Mouse (Mus musculus) midbrain, embryonic 10.5 days (tissue): ENCODE results near the gene Ccr7. TPM values are rescaled to one million over a fixed set of nuclear protein-coding genes. Genes with fewer than 3 reads are reported as not detected.
A peak's percentile ranks its signal among the peaks of the same experiment; 100 is the strongest.

Source experiments
- DNase-seq: peaks from one replicate; pipeline ENCODE4 v3.0.0-alpha.2; 2017; ENCODE audit warnings: low spot score
- H3K27ac ChIP-seq: fragments of 300-500 bp; sonication (generic); replicated peaks from 2 replicates; pipeline ENCODE4 v1.5.1; 2016; ENCODE audit warnings: mild to moderate bottlenecking
- H3K27me3 ChIP-seq: fragments of 300-500 bp; sonication (generic); 2 replicates; pipeline ENCODE4 v1.6.1; 2016; ENCODE audit warnings: low read depth, mild to moderate bottlenecking; ENCODE audit not compliant: poor library complexity, severe bottlenecking
- H3K36me3 ChIP-seq: fragments of 300-500 bp; sonication (generic); 2 replicates; pipeline ENCODE4 v1.6.1; 2016; ENCODE audit warnings: mild to moderate bottlenecking, moderate library complexity
- H3K4me1 ChIP-seq: fragments of 300-500 bp; sonication (generic); 2 replicates; pipeline ENCODE4 v1.6.1; 2016
- H3K4me3 ChIP-seq: fragments of 300-500 bp; sonication (generic); 2 replicates; pipeline ENCODE4 v1.5.1; 2016; ENCODE audit warnings: mild to moderate bottlenecking, moderate library complexity
- H3K9me3 ChIP-seq: fragments of 300-500 bp; sonication (generic); replicated peaks from 2 replicates; pipeline ENCODE4 v1.6.1; 2016; ENCODE audit warnings: mild to moderate bottlenecking
- WGBS: fragments of 180-500 bp; shearing (Covaris S2); methylation state at CpG from one replicate; pipeline ENCODE4 v1.1.7; 2016; 5-methylcytosine and 5-hydroxymethylcytosine counted together
- polyA plus RNA-seq: library from polyadenylated mRNA; unstranded; fragments of >200 nt; fragmentation: Nextera tagmentation; extraction: Ambion mirVana; gene quantifications from 2 replicates; pipeline ENCODE4 v1.2.1, GENCODE M21; 2016

Gene Ccr7
- polyA plus RNA-seq: 0.14 TPM in 1 of 2 replicates, not detected in the other

GRCm38 (mm10) chr11:99154987-99155641 lies at the start of gene Ccr7:
TSS of gene Ccr7 (minus strand) at chr11:99155077.
- Histone ChIP-seq H3K27ac (no peak within 1 kb of the TSS; the same call in 1 of the 2 replicates), H3K4me1 (peaks cover 1% of the 10 kb centered on the region; the same call in 1 of the 2 replicates), H3K27me3 (peaks cover 7% of the 10 kb centered on the region; the same call in 1 of the 2 replicates), H3K36me3 (no peaks in the 10 kb centered on the region), H3K4me3 (no peak within 1 kb of the TSS), H3K9me3 (no peaks in the 10 kb centered on the region)
- 75% methylated on average over 12 of the region's 12 CpGs for WGBS
- DNase-seq: no peak

- Histone ChIP-seq H3K4me3 (no peak overlapping the region), H3K27ac (no peak overlapping the region), H3K27me3 (0 out of 2 replicates have a peak, but pooled peaks cover 6% of the 10 kb centered on the region), H3K4me1 (no peaks in the 10 kb centered on the region), H3K9me3 (no peaks in the 10 kb centered on the region), H3K36me3 (no peaks in the 10 kb centered on the region)
- 24% methylated on average over 14 of the region's 14 CpGs for WGBS
- peak; percentile 45 for DNase-seq
Measured at GRCm38 (mm10) chr11:99189154-99189582, 34.3 kb upstream of the Ccr7 start.

GRCm38 (mm10) chr11:99187348-99187747 lies 32.5 kb upstream of the Ccr7 start:
- H3K4me3 ChIP-seq: no peak overlapping the region
- no peaks in the 10 kb centered on the region for H3K9me3 ChIP-seq
- peaks cover 2% of the 10 kb centered on the region; the same call in 1 of the 2 replicates for H3K4me1 ChIP-seq
- 95% methylated on average over 4 of the region's 4 CpGs for WGBS
- no peak overlapping the region for H3K27ac ChIP-seq
- 0 out of 2 replicates have a peak, but pooled peaks cover 6% of the 10 kb centered on the region for H3K27me3 ChIP-seq
- no peak for DNase-seq
- no peaks in the 10 kb centered on the region for H3K36me3 ChIP-seq

- no peak overlapping the region for H3K4me3 ChIP-seq
- H3K4me1 ChIP-seq: peaks cover 3% of the 10 kb centered on the region; the same call in 1 of the 2 replicates
- H3K27ac ChIP-seq: no peak overlapping the region
- no peaks in the 10 kb centered on the region for H3K9me3 ChIP-seq
- WGBS: 70% methylated on average over 2 of the region's 2 CpGs
- H3K27me3 ChIP-seq: 0 out of 2 replicates have a peak, but pooled peaks cover 6% of the 10 kb centered on the region
- no peaks in the 10 kb centered on the region for H3K36me3 ChIP-seq
- no peak for DNase-seq
Measured at GRCm38 (mm10) chr11:99186836-99187235, 32.0 kb upstream of the Ccr7 start.

- peaks cover 3% of the 10 kb centered on the region; the same call in 1 of the 2 replicates for H3K4me1 ChIP-seq
- no peak overlapping the region for H3K4me3 ChIP-seq
- no peaks in the 10 kb centered on the region for H3K36me3 ChIP-seq
- H3K27ac ChIP-seq: no peak overlapping the region
- WGBS: 85% methylated on average over 11 of the region's 11 CpGs
- H3K27me3 ChIP-seq: no peaks in the 10 kb centered on the region
- DNase-seq: no peak
- no peaks in the 10 kb centered on the region for H3K9me3 ChIP-seq
Measured at GRCm38 (mm10) chr11:99182575-99182974, 27.7 kb upstream of the Ccr7 start.

- no peak overlapping the region for H3K27ac ChIP-seq
- no peaks in the 10 kb centered on the region for H3K36me3 ChIP-seq
- H3K9me3 ChIP-seq: no peaks in the 10 kb centered on the region
- WGBS: 88% methylated on average over 5 of the region's 5 CpGs
- H3K4me3 ChIP-seq: no peak overlapping the region
- H3K27me3 ChIP-seq: no peaks in the 10 kb centered on the region
- H3K4me1 ChIP-seq: peaks cover 3% of the 10 kb centered on the region; the same call in 1 of the 2 replicates
- no peak for DNase-seq
Measured at GRCm38 (mm10) chr11:99180071-99180470, 25.2 kb upstream of the Ccr7 start.

GRCm38 (mm10) chr11:99177925-99178198 lies 23.0 kb upstream of the Ccr7 start:
- 59% methylated on average over 2 of the region's 3 CpGs for WGBS
- Histone ChIP-seq H3K36me3 (no peaks in the 10 kb centered on the region), H3K27me3 (no peaks in the 10 kb centered on the region)

GRCm38 (mm10) chr11:99177054-99177924 lies 22.4 kb upstream of the Ccr7 start:
- H3K9me3 ChIP-seq: no peaks in the 10 kb centered on the region
- WGBS: 68% methylated on average over 5 of the region's 5 CpGs

More at GRCm38 (mm10) chr11:99177925-99178198, 23.0 kb upstream of the Ccr7 start:
- Histone ChIP-seq H3K4me3 (no peak overlapping the region), H3K9me3 (no peaks in the 10 kb centered on the region), H3K27ac (no peak overlapping the region), H3K4me1 (peaks cover 3% of the 10 kb centered on the region; the same call in 1 of the 2 replicates)
- DNase-seq: no peak

GRCm38 (mm10) chr11:99172002-99172401 lies 17.1 kb upstream of the Ccr7 start:
- no peak for DNase-seq
- H3K27me3 ChIP-seq: no peaks in the 10 kb centered on the region
- H3K27ac ChIP-seq: no peak overlapping the region
- H3K36me3 ChIP-seq: no peaks in the 10 kb centered on the region
- H3K4me1 ChIP-seq: peaks cover 10% of the 10 kb centered on the region
- no peak overlapping the region for H3K4me3 ChIP-seq
- no peaks in the 10 kb centered on the region for H3K9me3 ChIP-seq
- 79% methylated on average over 4 of the region's 4 CpGs for WGBS

More at GRCm38 (mm10) chr11:99177054-99177924, 22.4 kb upstream of the Ccr7 start:
- Histone ChIP-seq H3K27me3 (no peaks in the 10 kb centered on the region), H3K4me1 (0 out of 2 replicates have a peak, but pooled peaks cover under 1% of the 10 kb centered on the region), H3K4me3 (no peak overlapping the region), H3K27ac (no peak overlapping the region), H3K36me3 (no peaks in the 10 kb centered on the region)
- DNase-seq: no peak

- H3K27me3 ChIP-seq: no peaks in the 10 kb centered on the region
- H3K4me3 ChIP-seq: no peak overlapping the region
- WGBS: 81% methylated on average over 2 of the region's 2 CpGs
- no peaks in the 10 kb centered on the region for H3K36me3 ChIP-seq
- H3K4me1 ChIP-seq: peaks cover 10% of the 10 kb centered on the region
- DNase-seq: no peak
- no peaks in the 10 kb centered on the region for H3K9me3 ChIP-seq
- H3K27ac ChIP-seq: no peak overlapping the region
Measured at GRCm38 (mm10) chr11:99171442-99171841, 16.6 kb upstream of the Ccr7 start.

GRCm38 (mm10) chr11:99170547-99171267 lies 15.8 kb upstream of the Ccr7 start:
- DNase-seq: no peak
- no peak overlapping the region for H3K4me3 ChIP-seq
- H3K9me3 ChIP-seq: no peaks in the 10 kb centered on the region
- H3K36me3 ChIP-seq: no peaks in the 10 kb centered on the region
- no peaks in the 10 kb centered on the region for H3K27me3 ChIP-seq
- H3K27ac ChIP-seq: no peak overlapping the region; the same call in 1 of the 2 replicates
- H3K4me1 ChIP-seq: peaks cover 10% of the 10 kb centered on the region
- 86% methylated on average over 12 of the region's 12 CpGs for WGBS

GRCm38 (mm10) chr11:99170005-99170404 lies 15.1 kb upstream of the Ccr7 start:
- 88% methylated on average over 6 of the region's 6 CpGs for WGBS
- H3K4me3 ChIP-seq: no peak overlapping the region
- H3K36me3 ChIP-seq: no peaks in the 10 kb centered on the region
- H3K9me3 ChIP-seq: no peaks in the 10 kb centered on the region
- DNase-seq: no peak
- H3K27ac ChIP-seq: no peak overlapping the region
- peaks cover 10% of the 10 kb centered on the region for H3K4me1 ChIP-seq
- no peaks in the 10 kb centered on the region for H3K27me3 ChIP-seq
